Mouse (Mus musculus): ENCODE measurements around the gene Sgo2b. TPM values are rescaled to one million over a fixed set of nuclear protein-coding genes. Genes with fewer than 3 reads are reported as not detected.
"Not testable (repeated sequence)": the region's sequence is repeated elsewhere in the genome, so short reads cannot be mapped to it uniquely, and the experiment has no call there.

The Sgo2b gene
- not detected in 2 replicates for polyA plus RNA-seq (2015; fragmentation: Nextera tagmentation; extraction: Ambion mirVana)

GRCm38 (mm10) chr8:63951626-63952377, at the start of gene Sgo2b:
Sgo2b (minus strand) TSS chr8:63952248.
- peak; percentile 75 for ATAC-seq (ENCODE audit: low FRiP score, low TSS enrichment)
- peak within 1 kb of the TSS; percentile 58 for H3K4me2 ChIP-seq (replicated peaks; ENCODE audit: low read depth, low read length)
- H3K27me3 ChIP-seq (ENCODE audit: insufficient read depth, low read length), result peaks cover 5% of the 10 kb centered on the region; the same call in 1 of the 2 replicates
- peak within 1 kb of the TSS; percentile 36 for H3K4me3 ChIP-seq (ENCODE audit: low read length)
- 3% methylated on average over 28 of the region's 30 CpGs for WGBS
- no peak within 1 kb of the TSS for H3K27ac ChIP-seq (ENCODE audit: low read length)
- H3K4me1 ChIP-seq (ENCODE audit: insufficient read depth, low read length), result 0 out of 2 replicates have a peak, but pooled peaks cover 4% of the 10 kb centered on the region
- H3K9ac ChIP-seq (replicated peaks; ENCODE audit: low read length), result 0 out of 2 replicates have a peak within 1 kb of the TSS, but pooled peaks have one; percentile 31
- H3K9me3 ChIP-seq (ENCODE audit: low read length), result no peaks in the 10 kb centered on the region
- no peaks in the 10 kb centered on the region for H3K36me3 ChIP-seq (ENCODE audit: insufficient read depth, low read length)

GRCm38 (mm10) chr8:63970612-63971391, 18.8 kb upstream of the Sgo2b start:
- peak; percentile 90 for ATAC-seq (ENCODE audit: low FRiP score, low TSS enrichment)
- not testable (repeated sequence) for H3K9ac ChIP-seq (replicated peaks; ENCODE audit: low read length); H3K4me2 ChIP-seq (replicated peaks; ENCODE audit: low read depth, low read length); H3K36me3 ChIP-seq (ENCODE audit: insufficient read depth, low read length); H3K27me3 ChIP-seq (ENCODE audit: insufficient read depth, low read length); H3K4me3 ChIP-seq (ENCODE audit: low read length); H3K4me1 ChIP-seq (ENCODE audit: insufficient read depth, low read length); H3K27ac ChIP-seq (ENCODE audit: low read length); H3K9me3 ChIP-seq (ENCODE audit: low read length)
- WGBS, result 23% methylated on average over 8 of the region's 9 CpGs

DNA sequence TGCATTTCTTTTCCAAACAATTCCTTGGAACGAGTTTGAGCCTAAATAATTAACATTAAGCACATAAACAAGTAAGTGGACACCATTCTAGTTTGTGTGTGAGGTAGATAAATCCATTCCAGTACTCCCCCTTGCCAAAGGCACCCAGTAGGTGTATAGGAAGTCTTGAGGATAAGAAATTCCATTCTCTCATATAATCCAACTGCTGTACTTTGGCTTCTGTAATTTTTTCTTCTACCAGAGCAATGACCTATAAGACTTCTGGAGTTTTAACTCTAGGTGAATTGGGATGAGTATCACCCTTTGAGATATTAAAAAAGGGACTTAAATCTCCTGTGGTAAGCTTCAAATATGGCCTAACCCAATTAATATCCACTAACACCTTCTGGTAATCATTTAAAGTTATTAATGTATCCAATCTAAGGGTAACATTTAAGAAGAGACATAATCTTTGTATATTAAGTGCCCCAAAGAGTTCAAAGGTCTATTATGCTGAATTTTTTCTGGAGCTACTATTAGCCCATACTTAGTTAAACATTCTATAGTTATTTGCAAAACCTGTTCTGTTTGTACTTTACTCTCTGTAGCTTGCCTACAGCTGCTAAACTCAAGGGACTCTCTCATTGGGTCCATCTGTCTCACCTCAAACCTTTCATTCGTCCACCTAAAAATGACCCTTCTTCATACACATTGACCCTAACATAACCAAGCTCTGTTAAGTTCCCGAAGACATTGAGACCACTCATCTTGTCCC, 9.2 kb upstream of the Sgo2b start:
- H3K9ac ChIP-seq (replicated peaks; ENCODE audit: low read length), result no peak overlapping the region
- ATAC-seq (ENCODE audit: low FRiP score, low TSS enrichment), result no peak

GRCm38 (mm10) chr8:63953802-63954201, 1.8 kb upstream of the Sgo2b start:
- H3K36me3 ChIP-seq (ENCODE audit: insufficient read depth, low read length); H3K27ac ChIP-seq (ENCODE audit: low read length); H3K4me1 ChIP-seq (ENCODE audit: insufficient read depth, low read length); H3K9me3 ChIP-seq (ENCODE audit: low read length); ATAC-seq (ENCODE audit: low FRiP score, low TSS enrichment); H3K27me3 ChIP-seq (ENCODE audit: insufficient read depth, low read length); H3K4me3 ChIP-seq (ENCODE audit: low read length); H3K9ac ChIP-seq (replicated peaks; ENCODE audit: low read length); H3K4me2 ChIP-seq (replicated peaks; ENCODE audit: low read depth, low read length): not testable (repeated sequence)
- 88% methylated on average over 4 of the region's 4 CpGs for WGBS

More for the DNA sequence above, 9.2 kb upstream of the Sgo2b start:
- no peak overlapping the region for H3K4me2 ChIP-seq (replicated peaks; ENCODE audit: low read depth, low read length)
- H3K36me3 ChIP-seq (ENCODE audit: insufficient read depth, low read length), result no peaks in the 10 kb centered on the region
- H3K27me3 ChIP-seq (ENCODE audit: insufficient read depth, low read length), result no peaks in the 10 kb centered on the region
- H3K4me1 ChIP-seq (ENCODE audit: insufficient read depth, low read length), result no peaks in the 10 kb centered on the region
- no peak overlapping the region for H3K27ac ChIP-seq (ENCODE audit: low read length)
- 88% methylated on average over 3 of the region's 3 CpGs for WGBS
- H3K4me3 ChIP-seq (ENCODE audit: low read length), result no peak overlapping the region
- 0 out of 2 replicates have a peak, but pooled peaks cover 3% of the 10 kb centered on the region for H3K9me3 ChIP-seq (ENCODE audit: low read length)

GRCm38 (mm10) chr8:63933171-63933570, 18.9 kb downstream of the Sgo2b start:
- H3K4me1 ChIP-seq (ENCODE audit: insufficient read depth, low read length), result no peaks in the 10 kb centered on the region
- H3K9me3 ChIP-seq (ENCODE audit: low read length), result no peaks in the 10 kb centered on the region
- 70% methylated on average over 7 of the region's 7 CpGs for WGBS
- H3K9ac ChIP-seq (replicated peaks; ENCODE audit: low read length), result no peak overlapping the region
- H3K4me2 ChIP-seq (replicated peaks; ENCODE audit: low read depth, low read length), result no peak overlapping the region
- no peaks in the 10 kb centered on the region for H3K27me3 ChIP-seq (ENCODE audit: insufficient read depth, low read length)
- H3K4me3 ChIP-seq (ENCODE audit: low read length), result no peak overlapping the region
- no peak for ATAC-seq (ENCODE audit: low FRiP score, low TSS enrichment)
- H3K36me3 ChIP-seq (ENCODE audit: insufficient read depth, low read length), result no peaks in the 10 kb centered on the region
- no peak overlapping the region for H3K27ac ChIP-seq (ENCODE audit: low read length)

- Histone ChIP-seq H3K9ac (replicated peaks; ENCODE audit: low read length) (no peak overlapping the region), H3K36me3 (ENCODE audit: insufficient read depth, low read length) (no peaks in the 10 kb centered on the region), H3K4me2 (replicated peaks; ENCODE audit: low read depth, low read length) (no peak overlapping the region), H3K9me3 (ENCODE audit: low read length) (no peaks in the 10 kb centered on the region), H3K27me3 (ENCODE audit: insufficient read depth, low read length) (no peaks in the 10 kb centered on the region), H3K4me1 (ENCODE audit: insufficient read depth, low read length) (no peaks in the 10 kb centered on the region), H3K27ac (ENCODE audit: low read length) (no peak overlapping the region), H3K4me3 (ENCODE audit: low read length) (no peak overlapping the region)
- no peak for ATAC-seq (ENCODE audit: low FRiP score, low TSS enrichment)
- 79% methylated on average over 3 of the region's 3 CpGs for WGBS
These were observed 22.5 kb downstream of the Sgo2b start for GRCm38 (mm10) chr8:63929301-63930097.

DNA sequence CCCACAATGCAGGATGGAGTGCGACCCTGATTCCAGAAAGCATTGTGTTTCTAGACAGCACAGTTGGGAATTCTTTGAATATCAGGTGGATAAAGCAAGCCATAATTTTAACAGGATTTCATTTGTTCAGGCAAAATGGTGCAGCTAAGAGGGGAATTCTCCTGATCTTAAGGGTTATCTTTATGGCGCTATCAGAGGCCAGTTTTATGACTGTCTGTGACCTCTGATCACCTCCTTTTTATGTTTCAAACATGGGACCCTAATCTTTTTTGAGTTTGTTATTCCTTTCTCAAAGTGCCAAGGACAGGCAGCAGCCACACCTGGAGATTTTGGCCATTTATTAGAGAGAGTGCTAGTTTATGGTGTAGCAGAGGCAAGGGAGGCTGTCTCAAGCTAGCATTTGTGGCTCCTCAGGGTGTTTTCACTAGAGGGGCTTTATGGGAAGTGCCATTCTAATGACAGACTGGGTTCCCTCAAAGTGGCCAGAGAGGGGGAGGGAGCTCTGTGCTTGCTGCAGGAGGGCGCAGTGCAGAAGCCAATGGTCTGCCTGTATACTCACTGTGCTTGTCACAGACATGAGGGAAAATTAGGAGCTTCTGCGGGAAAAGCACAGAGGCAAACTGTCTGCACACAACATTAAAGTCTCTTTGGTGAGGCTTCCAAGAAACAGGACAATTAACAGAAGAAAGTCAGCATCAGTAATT, 30.6 kb downstream of the Sgo2b start:
- H3K4me2 ChIP-seq (replicated peaks; ENCODE audit: low read depth, low read length), result no peak overlapping the region
- no peaks in the 10 kb centered on the region for H3K36me3 ChIP-seq (ENCODE audit: insufficient read depth, low read length)
- H3K27me3 ChIP-seq (ENCODE audit: insufficient read depth, low read length), result no peaks in the 10 kb centered on the region
- no peak for ATAC-seq (ENCODE audit: low FRiP score, low TSS enrichment)
- no peaks in the 10 kb centered on the region for H3K9me3 ChIP-seq (ENCODE audit: low read length)
- no peak overlapping the region for H3K27ac ChIP-seq (ENCODE audit: low read length)
- H3K4me3 ChIP-seq (ENCODE audit: low read length), result no peak overlapping the region
- WGBS, result 22% methylated on average over 4 of the region's 4 CpGs
- no peak overlapping the region for H3K9ac ChIP-seq (replicated peaks; ENCODE audit: low read length)
- no peaks in the 10 kb centered on the region for H3K4me1 ChIP-seq (ENCODE audit: insufficient read depth, low read length)

DNA sequence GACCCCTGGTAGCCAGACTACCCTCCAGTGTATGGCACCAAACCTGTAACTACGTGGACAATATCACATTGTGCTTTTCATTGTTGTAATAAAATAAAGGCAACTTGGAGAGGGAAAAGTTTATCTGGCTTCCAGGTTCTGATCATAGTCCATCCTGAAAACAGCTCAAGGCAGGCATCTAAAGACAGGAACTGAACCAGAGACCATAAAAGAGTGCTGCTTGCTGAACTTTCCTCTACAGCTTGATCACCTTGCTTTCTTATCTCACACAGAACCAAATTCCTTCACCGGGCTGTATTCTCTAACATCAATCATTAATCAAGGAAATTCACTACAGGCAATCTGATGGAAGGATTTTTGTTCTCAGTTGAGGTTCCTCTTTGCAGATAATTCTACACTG, 57.0 kb downstream of the Sgo2b start:
- H3K9ac ChIP-seq (replicated peaks; ENCODE audit: low read length), result no peak overlapping the region
- H3K4me2 ChIP-seq (replicated peaks; ENCODE audit: low read depth, low read length), result no peak overlapping the region
- ATAC-seq (ENCODE audit: low FRiP score, low TSS enrichment), result no peak
- H3K4me1 ChIP-seq (ENCODE audit: insufficient read depth, low read length), result no peaks in the 10 kb centered on the region
- no peak overlapping the region for H3K27ac ChIP-seq (ENCODE audit: low read length)
- 58% methylated on average over 2 of the region's 2 CpGs for WGBS
- H3K9me3 ChIP-seq (ENCODE audit: low read length), result no peaks in the 10 kb centered on the region
- no peaks in the 10 kb centered on the region for H3K36me3 ChIP-seq (ENCODE audit: insufficient read depth, low read length)
- H3K27me3 ChIP-seq (ENCODE audit: insufficient read depth, low read length), result no peaks in the 10 kb centered on the region
- no peak overlapping the region for H3K4me3 ChIP-seq (ENCODE audit: low read length)

GRCm38 (mm10) chr8:63878353-63878752, 73.7 kb downstream of the Sgo2b start:
- Histone ChIP-seq H3K36me3 (ENCODE audit: insufficient read depth, low read length) (no peaks in the 10 kb centered on the region), H3K9me3 (ENCODE audit: low read length) (no peaks in the 10 kb centered on the region), H3K27me3 (ENCODE audit: insufficient read depth, low read length) (no peaks in the 10 kb centered on the region), H3K4me3 (ENCODE audit: low read length) (no peak overlapping the region), H3K27ac (ENCODE audit: low read length) (no peak overlapping the region), H3K9ac (replicated peaks; ENCODE audit: low read length) (no peak overlapping the region), H3K4me2 (replicated peaks; ENCODE audit: low read depth, low read length) (no peak overlapping the region), H3K4me1 (ENCODE audit: insufficient read depth, low read length) (no peaks in the 10 kb centered on the region)
- ATAC-seq (ENCODE audit: low FRiP score, low TSS enrichment), result peak; percentile 31; the same call in 1 of the 2 replicates
- whole genome bisulfite sequencing, result 67% methylated on average over 4 of the region's 4 CpGs

Data from kidney, embryonic 16.5 days (tissue).